7 mouse cellular contexts compared by ENCODE assay signal in the genomic region with DNA sequence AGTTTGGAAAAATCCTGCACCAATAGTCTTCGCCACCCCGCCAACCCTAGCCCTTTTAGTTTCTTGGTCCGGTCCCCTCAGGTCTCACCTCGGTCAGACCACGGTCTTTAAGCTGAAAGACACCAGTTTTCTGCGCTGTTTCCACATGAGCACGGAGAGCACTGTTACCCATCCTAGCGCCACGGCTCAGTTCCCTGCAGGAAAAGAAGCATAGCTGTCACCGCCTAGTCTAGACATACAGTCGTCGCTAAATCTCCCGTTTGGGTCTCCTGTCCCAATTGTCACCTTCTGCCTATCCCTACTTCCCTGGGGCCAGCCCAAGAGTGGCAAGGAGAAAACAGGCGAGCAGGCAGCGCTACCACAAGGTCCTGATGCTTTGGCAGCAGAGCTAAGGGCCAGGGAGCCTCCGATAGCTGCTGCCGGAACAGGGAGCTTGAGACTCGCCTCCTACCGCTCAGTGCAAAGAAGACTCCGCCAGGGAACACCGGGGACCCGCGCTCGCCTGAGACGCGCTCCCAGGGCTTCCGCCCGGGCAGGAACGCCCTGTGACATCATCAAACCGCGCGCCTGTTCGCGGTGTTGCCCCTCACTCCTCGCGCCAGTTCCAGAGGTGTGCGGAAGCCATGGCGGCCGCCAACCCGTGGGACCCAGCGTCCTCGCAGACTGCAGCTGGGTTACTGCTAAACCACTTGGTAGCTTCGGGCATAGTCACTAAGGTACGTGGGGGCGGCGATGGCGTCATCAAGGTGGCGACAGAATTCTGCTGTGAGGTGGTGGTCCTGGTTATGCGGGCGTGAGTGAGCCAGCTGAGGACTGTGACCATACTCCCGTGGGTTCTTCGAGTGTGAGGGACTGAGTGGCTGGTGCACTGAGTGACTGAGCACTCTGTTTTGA. TPM values are rescaled to one million over a fixed set of nuclear protein-coding genes. Genes with fewer than 3 reads are reported as not detected.
A peak's percentile ranks its signal among the peaks of the same experiment; 100 is the strongest.
DNase-seq lines count a peak whose midpoint lies in the region; ATAC-seq lines count a peak whose summit lies in the region.

Haus2 (plus strand) TSS at position 554 of the 894 bp plus-strand sequence.
Lrrc57 (minus strand) TSS at position 691 of the 894 bp plus-strand sequence.

- H3K4me3 ChIP-seq in embryonic facial prominence, embryonic 10.5 days = peak within 1 kb of the TSS; percentile 80
- peak within 1 kb of the TSS; percentile 90 for H3K4me3 ChIP-seq in limb, embryonic 11.5 days (ENCODE audit: low read depth, low read length)
- peak within 1 kb of the TSS; percentile 83 for H3K4me3 ChIP-seq in midbrain, embryonic 14.5 days (replicated peaks; ENCODE audit: low read depth, low read length)

- DNase-seq in adrenal gland, postnatal 10 days = peak; percentile 96
- DNase-seq in embryonic facial prominence, embryonic 10.5 days (ENCODE audit: low spot score) = peak; percentile 94
- DNase-seq in heart, adult 11 months = peak; percentile 99
- peak; percentile 92 for DNase-seq in kidney, adult 18-20 months
- DNase-seq in limb, embryonic 11.5 days (ENCODE audit: low spot score) = peak; percentile 96
- peak; percentile 95 for DNase-seq in midbrain, embryonic 14.5 days
- DNase-seq in spleen, adult 18-20 months = peak; percentile 80 to 87

- H3K4me2 ChIP-seq in limb, embryonic 11.5 days (ENCODE audit: low read depth, severe bottlenecking) = peak within 1 kb of the TSS; percentile 78
- H3K4me2 ChIP-seq in midbrain, embryonic 14.5 days (ENCODE audit: low read length) = peak within 1 kb of the TSS; percentile 87

- H3K9me3 ChIP-seq in embryonic facial prominence, embryonic 10.5 days = no peaks in the 10 kb centered on the region
- H3K9me3 ChIP-seq in limb, embryonic 11.5 days (ENCODE audit: control insufficient read depth, low read length) = no peaks in the 10 kb centered on the region
- H3K9me3 ChIP-seq in midbrain, embryonic 14.5 days (ENCODE audit: control insufficient read depth, low read length) = no peaks in the 10 kb centered on the region

- peaks cover 17% of the 10 kb centered on the region for H3K4me1 ChIP-seq in embryonic facial prominence, embryonic 10.5 days
- H3K4me1 ChIP-seq in limb, embryonic 11.5 days (ENCODE audit: control insufficient read depth, insufficient read depth, low read length) = 0 out of 2 replicates have a peak, but pooled peaks cover 3% of the 10 kb centered on the region
- peaks cover 7% of the 10 kb centered on the region for H3K4me1 ChIP-seq in midbrain, embryonic 14.5 days (ENCODE audit: control insufficient read depth, insufficient read depth, low read length)

- H3K27me3 ChIP-seq in embryonic facial prominence, embryonic 10.5 days (replicated peaks; ENCODE audit: low read depth, poor library complexity, severe bottlenecking) = no peaks in the 10 kb centered on the region
- H3K27me3 ChIP-seq in limb, embryonic 11.5 days (ENCODE audit: control insufficient read depth, insufficient read depth, low read length) = no peaks in the 10 kb centered on the region
- no peaks in the 10 kb centered on the region for H3K27me3 ChIP-seq in midbrain, embryonic 14.5 days (ENCODE audit: control insufficient read depth, insufficient read depth, low read length)

- H3K27ac ChIP-seq in embryonic facial prominence, embryonic 10.5 days (replicated peaks) = peak within 1 kb of the TSS; percentile 95
- peak within 1 kb of the TSS; percentile 70; the same call in 1 of the 2 replicates for H3K27ac ChIP-seq in limb, embryonic 11.5 days (replicated peaks; ENCODE audit: low read depth, low read length)
- peak within 1 kb of the TSS; percentile 86 for H3K27ac ChIP-seq in midbrain, embryonic 14.5 days (replicated peaks; ENCODE audit: low read depth, low read length)

- H3K36me3 ChIP-seq in embryonic facial prominence, embryonic 10.5 days (replicated peaks) = peaks cover 28% of the 10 kb centered on the region
- H3K36me3 ChIP-seq in limb, embryonic 11.5 days (ENCODE audit: control insufficient read depth, insufficient read depth, low read length) = no peaks in the 10 kb centered on the region; the same call in 1 of the 2 replicates
- H3K36me3 ChIP-seq in midbrain, embryonic 14.5 days (ENCODE audit: control insufficient read depth, insufficient read depth, low read length) = peaks cover 30% of the 10 kb centered on the region

- peak within 1 kb of the TSS; percentile 80 for H3K9ac ChIP-seq in limb, embryonic 11.5 days (ENCODE audit: low read length)
- peak within 1 kb of the TSS; percentile 81 for H3K9ac ChIP-seq in midbrain, embryonic 14.5 days (replicated peaks; ENCODE audit: low read length)

- peak; percentile 95 for ATAC-seq in limb, embryonic 11.5 days (ENCODE audit: insufficient number of reproducible peaks, low FRiP score, low TSS enrichment, low read depth)
- peak; percentile 97 for ATAC-seq in midbrain, embryonic 14.5 days (ENCODE audit: low FRiP score, low TSS enrichment)

- WGBS in embryonic facial prominence, embryonic 10.5 days = under 1% methylated on average over 52 of the region's 52 CpGs
- under 1% methylated on average over 52 of the region's 52 CpGs for WGBS in limb, embryonic 11.5 days
- WGBS in midbrain, embryonic 14.5 days = under 1% methylated on average over 52 of the region's 52 CpGs

RNA-seq across cellular contexts. Expression of gene Haus2, which starts in this region (rescaled TPM):
- total RNA-seq in adrenal gland, postnatal 10 days (2021) = 10 to 100 TPM; 14.1 to 14.9 TPM
- 35.3 and 36.4 TPM in 2 replicates for polyA plus RNA-seq in embryonic facial prominence, embryonic 10.5 days (2016; fragmentation: Nextera tagmentation; extraction: Ambion mirVana)
- 31.1 and 32.3 TPM in 2 replicates for polyA plus RNA-seq in limb, embryonic 11.5 days (2014; fragmentation: Nextera tagmentation; extraction: Ambion mirVana)
- 27.4 and 32.6 TPM in 2 replicates for polyA plus RNA-seq in midbrain, embryonic 14.5 days (2014; fragmentation: Nextera tagmentation; extraction: Ambion mirVana)

RNA-seq across cellular contexts. Expression of gene Lrrc57, which starts in this region (rescaled TPM):
- total RNA-seq in adrenal gland, postnatal 10 days (2021) = 10 to 100 TPM; 13.5 to 18.1 TPM
- 26.6 and 27.4 TPM in 2 replicates for polyA plus RNA-seq in embryonic facial prominence, embryonic 10.5 days (2016; fragmentation: Nextera tagmentation; extraction: Ambion mirVana)
- 29.0 and 31.9 TPM in 2 replicates for polyA plus RNA-seq in limb, embryonic 11.5 days (2014; fragmentation: Nextera tagmentation; extraction: Ambion mirVana)
- polyA plus RNA-seq in midbrain, embryonic 14.5 days (2014; fragmentation: Nextera tagmentation; extraction: Ambion mirVana) = 25.1 and 26.5 TPM in 2 replicates

Comparison
In these comparisons a context has a peak if more than half of its experiments do, and no peak if none do; other contexts are left out.
1. Peak in every context shown above with its lines: DNase-seq, ATAC-seq, H3K4me3 ChIP-seq and H3K27ac ChIP-seq.